Mouse (Mus musculus) urinary bladder, postnatal 36 days (tissue): ENCODE data around the gene Tm7sf2.
A peak's percentile ranks its signal among the peaks of the same experiment; 100 is the strongest.
"Not testable (repeated sequence)": the region's sequence is repeated elsewhere in the genome, so short reads cannot be mapped to it uniquely, and the experiment has no call there.

Experiments
- DNase-seq, 2 experiments: peaks; one replicate each; pipeline ENCODE4 v3.0.0; 2022; ENCODE audit warnings: low spot score in 2 of 2, mixed read lengths in 1 of 2

Gene Tm7sf2

GRCm38 (mm10) chr19:6044102-6044501 lies 24.1 kb downstream of the Tm7sf2 start:
- not testable (repeated sequence) for DNase-seq

DNA sequence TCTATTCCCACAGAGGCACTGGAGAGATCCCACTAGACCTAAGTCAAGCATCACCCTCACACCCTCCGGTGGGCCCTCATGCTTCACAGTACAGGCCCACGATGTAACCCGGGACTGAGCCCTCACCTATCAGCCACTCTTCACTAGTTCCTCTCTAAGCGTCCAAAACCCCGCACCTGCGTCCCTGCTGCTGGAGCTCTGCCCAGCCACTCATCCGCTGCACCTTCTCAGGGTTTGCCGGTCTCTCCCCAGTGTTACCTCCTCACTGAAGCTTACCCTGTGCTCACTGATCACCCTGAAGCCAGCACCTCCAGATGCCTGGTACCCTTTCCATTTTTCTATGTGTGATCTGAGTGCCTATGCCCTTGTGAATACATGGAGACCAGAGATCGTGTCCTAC lies 25.9 kb downstream of the Tm7sf2 start:
- no peak for DNase-seq

DNA sequence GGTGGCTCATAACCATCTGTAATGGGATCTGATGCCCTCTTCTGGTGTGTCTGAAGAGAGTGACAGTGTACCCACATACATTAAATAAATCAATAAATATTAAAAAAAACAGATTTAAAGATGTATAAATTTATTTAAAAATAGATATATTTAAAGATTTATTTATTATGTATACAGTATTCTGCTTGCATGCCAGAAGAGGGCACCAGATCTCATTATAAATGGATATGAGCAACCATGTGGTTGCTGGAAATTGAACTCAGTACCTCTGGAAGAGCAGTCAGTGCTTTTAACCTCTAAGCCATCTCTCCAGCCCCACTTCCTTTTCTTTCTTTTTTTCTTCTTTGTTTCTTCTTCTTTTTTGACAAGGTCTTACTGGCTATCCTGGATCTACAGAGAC lies 28.2 kb downstream of the Tm7sf2 start:
- no peak for DNase-seq

DNA sequence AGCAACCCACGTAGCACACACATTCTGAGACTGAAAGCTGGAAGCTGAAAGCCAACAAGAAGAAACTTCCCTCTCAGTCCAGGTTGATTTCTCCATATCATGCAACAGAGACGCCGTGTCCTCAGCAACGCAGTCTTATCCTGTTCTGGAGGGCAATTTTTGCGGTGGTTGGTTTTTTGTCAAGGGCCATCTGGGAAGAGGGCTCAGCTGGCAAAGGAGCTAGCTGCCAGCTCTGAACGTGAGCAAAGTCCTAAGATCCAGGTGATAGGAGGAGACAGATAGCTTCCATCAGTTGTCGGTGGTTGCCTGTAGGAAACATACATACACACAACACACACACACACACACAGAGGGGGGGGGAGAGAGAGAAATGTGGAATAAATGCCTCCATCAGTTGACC lies 29.8 kb downstream of the Tm7sf2 start:
- no peak for DNase-seq

GRCm38 (mm10) chr19:6037695-6038094 lies 30.5 kb downstream of the Tm7sf2 start:
- no peak for DNase-seq

GRCm38 (mm10) chr19:6035966-6036585 lies 32.1 kb downstream of the Tm7sf2 start:
- no peak for DNase-seq

GRCm38 (mm10) chr19:6030520-6031280 lies 37.5 kb downstream of the Tm7sf2 start:
- DNase-seq, result no peak

- no peak for DNase-seq
These were observed 38.7 kb downstream of the Tm7sf2 start for GRCm38 (mm10) chr19:6029426-6029825.

DNA sequence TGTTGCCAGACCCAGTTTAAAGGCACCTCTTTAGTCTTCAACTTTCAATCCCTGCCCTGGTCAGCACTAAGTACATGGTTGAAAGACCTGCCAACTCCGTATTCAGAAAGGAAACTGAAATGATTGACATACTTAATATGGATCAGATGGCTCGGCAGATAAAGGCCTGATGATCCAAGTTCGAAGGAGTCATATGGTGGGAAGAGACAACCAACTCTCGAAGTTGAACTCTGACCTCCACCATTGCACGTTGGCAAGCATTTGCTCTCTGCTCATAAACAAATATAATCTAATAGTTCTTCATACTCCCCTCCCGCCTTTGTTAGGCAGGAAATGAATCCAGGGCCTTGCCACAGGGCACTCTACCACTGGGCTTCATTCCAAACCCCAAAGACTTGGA lies 39.2 kb downstream of the Tm7sf2 start:
- DNase-seq, result no peak

GRCm38 (mm10) chr19:6023930-6024329 lies 44.2 kb downstream of the Tm7sf2 start:
- DNase-seq, result no peak

GRCm38 (mm10) chr19:6023059-6023458 lies 45.1 kb downstream of the Tm7sf2 start:
- no peak for DNase-seq

- no peak for DNase-seq
These were observed 47.9 kb downstream of the Tm7sf2 start for GRCm38 (mm10) chr19:6020276-6020675.

GRCm38 (mm10) chr19:6018142-6019089 lies 49.8 kb downstream of the Tm7sf2 start:
- peak; percentile 78 to 89 for DNase-seq

GRCm38 (mm10) chr19:6016532-6016931 lies 51.6 kb downstream of the Tm7sf2 start:
- DNase-seq, result no peak

DNA sequence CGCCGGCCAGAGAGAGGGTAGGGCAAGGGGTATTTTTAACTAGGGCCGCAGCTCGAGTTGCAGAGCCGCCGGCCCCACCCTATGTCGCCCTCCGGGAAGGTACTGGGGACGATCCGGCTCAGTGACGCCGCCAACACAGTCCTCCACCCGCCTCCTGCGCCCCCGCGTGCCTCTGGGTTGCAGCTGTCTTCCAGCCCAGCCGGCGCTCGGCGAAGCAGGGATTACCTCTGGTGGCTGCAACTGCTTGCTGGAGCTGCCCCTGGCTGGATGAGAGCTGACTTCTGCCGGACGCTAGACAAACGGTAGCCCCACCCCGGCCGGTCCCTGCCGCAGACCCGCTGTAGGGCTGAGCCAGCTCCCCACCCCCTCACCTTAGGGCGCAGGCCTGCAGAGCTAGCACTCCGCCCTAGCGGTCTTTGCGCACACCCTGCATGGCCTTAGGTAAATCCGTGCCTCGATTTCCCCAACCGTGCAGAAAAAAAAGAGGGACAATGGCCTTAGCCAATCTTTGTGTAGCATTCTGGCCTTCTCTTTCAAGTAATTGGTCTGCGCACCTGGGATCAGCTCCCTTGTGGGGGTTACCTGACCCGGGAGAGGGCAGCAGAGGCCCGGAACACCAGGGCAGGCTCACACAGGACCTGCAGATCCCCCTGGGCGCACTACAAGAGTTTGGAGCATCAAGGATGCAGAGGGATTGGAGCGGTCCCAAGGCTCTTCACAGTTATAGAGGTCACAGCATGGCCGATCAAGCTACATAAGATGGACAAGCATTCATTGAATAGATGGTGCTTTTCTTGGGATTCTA lies 52.5 kb downstream of the Tm7sf2 start, which contains the start of gene Capn1:
Capn1 (minus strand) TSS at position 387 of the 805 bp plus-strand sequence.
- peak; percentile 67 to 74 for DNase-seq

GRCm38 (mm10) chr19:6014991-6015510 lies 53.1 kb downstream of the Tm7sf2 start:
- DNase-seq, result peak; percentile 40 to 51

DNA sequence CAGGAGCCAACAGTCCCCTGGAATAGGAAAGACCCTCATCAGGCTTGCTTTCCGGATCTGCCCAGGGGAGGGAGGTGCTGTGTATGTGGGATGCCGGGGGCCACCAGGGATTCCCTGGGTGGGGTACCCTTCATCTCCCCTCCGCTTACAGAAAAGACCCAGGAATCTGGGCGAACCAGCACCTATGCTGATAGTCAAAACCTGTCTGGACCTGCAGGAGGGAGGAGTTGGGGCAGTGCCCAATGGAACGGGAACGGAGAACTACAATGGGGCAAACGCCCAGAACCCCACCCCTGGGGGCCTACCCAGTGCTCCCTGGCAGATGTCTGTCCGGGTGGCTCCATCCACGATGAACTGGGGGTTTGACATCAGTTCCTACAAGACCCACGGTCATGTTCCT lies 54.5 kb downstream of the Tm7sf2 start:
- peak; percentile 76 to 80 for DNase-seq
